Mouse (Mus musculus): ENCODE measurements around the gene Hs1bp3.

DNA sequence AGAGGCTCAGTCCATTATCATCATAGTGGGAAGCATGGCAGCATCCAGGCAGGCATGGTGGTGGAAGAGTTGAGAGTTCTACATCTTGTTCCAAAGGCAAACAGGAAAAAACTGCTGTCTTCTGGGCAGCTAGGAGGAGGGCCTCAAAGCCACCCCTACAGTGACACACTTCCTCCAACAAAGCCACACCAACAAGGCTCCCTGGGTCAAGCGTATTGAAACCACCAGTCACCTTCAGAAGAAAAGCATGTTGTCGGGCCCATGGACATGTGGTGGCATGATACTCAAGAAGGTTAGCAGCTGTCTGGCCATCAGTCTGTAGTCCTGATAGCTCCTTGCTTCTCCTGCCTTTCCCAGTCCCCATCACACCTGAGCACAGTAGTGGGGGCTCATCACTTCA, 22.3 kb downstream of the Hs1bp3 start:
- TF ChIP-seq CTCF (IDR thresholded peaks at IDR 0.05; ENCODE audit: extremely low read depth, insufficient read depth, low read length) (no peak), POLR2A (IDR thresholded peaks at IDR 0.05; ENCODE audit: extremely low read depth, insufficient read depth, low read length) (no peak)

Data from cortical plate, adult 2 months (tissue).